Mouse (Mus musculus) thymus, adult 2 months (tissue): ENCODE measurements around the gene Bbs9.

Experiments used
- CTCF ChIP-seq: fragments of 200-500 bp; IDR thresholded peaks from 2 replicates; pipeline ENCODE4 v1.5.1; 2012; ENCODE audit warnings: mild to moderate bottlenecking, control low read depth, low read length, moderate library complexity, borderline replicate concordance; ENCODE audit not compliant: control insufficient read depth, poor library complexity, insufficient read depth; ENCODE audit errors: extremely low read depth
- POLR2A ChIP-seq: fragments of 200-500 bp; IDR thresholded peaks from 2 replicates; pipeline ENCODE4 v1.6.1; 2012; ENCODE audit warnings: mild to moderate bottlenecking, low read length, control low read depth, moderate library complexity; ENCODE audit not compliant: control insufficient read depth, poor library complexity, insufficient read depth; ENCODE audit errors: extremely low read depth

DNA sequence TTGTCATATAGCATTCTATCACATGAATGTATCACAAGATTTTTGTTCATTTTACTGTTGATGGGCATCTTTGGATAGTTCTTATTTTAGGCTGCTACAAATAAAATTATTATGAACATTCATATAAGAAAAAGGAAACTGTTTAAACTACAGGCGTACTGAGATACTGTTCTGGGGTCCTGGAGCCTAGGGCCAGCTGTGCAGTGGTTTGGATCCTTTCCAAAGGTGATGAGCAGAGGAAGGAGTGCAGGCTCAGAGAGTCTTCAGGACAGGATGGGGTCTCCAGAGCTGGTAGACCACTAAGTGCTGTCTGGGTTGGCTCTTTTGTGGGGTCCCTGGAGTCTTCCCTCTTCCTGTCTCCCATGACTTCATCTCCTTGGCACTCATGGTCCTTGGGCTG lies 75.8 kb downstream of the Bbs9 start:
- TF ChIP-seq CTCF (no peak), POLR2A (no peak)
